Mouse (Mus musculus): ENCODE measurements around the gene Gm3055.
"Not testable (repeated sequence)": the region's sequence is repeated elsewhere in the genome, so short reads cannot be mapped to it uniquely, and the experiment has no call there.

- not testable (repeated sequence) for TF ChIP-seq GATA1 (IDR thresholded peaks at IDR 0.05; ENCODE audit: low read depth, low read length); CTCF (IDR thresholded peaks at IDR 0.05 in 2 of 3, conservative IDR thresholded peaks at IDR 0.05 in 1 of 3; ENCODE audit: control insufficient read depth in 1 of 3, insufficient read depth in 1 of 3, low read depth in 2 of 3, low read length in 3 of 3, poor library complexity in 1 of 3, severe bottlenecking in 1 of 3); POLR2AphosphoS5 (IDR thresholded peaks at IDR 0.05; ENCODE audit: borderline replicate concordance, low read depth, low read length); USF1 (IDR thresholded peaks at IDR 0.05; ENCODE audit: low read depth, low read length); MEF2A (IDR thresholded peaks at IDR 0.05; ENCODE audit: extremely low read depth, insufficient replicate concordance, low read depth, low read length, poor library complexity, severe bottlenecking); EP300 (IDR thresholded peaks at IDR 0.05; ENCODE audit: low read depth in 1 of 2, low read length in 2 of 2); POLR2A (IDR thresholded peaks at IDR 0.05; ENCODE audit: control insufficient read depth in 1 of 2, insufficient read depth in 1 of 2, low read depth in 1 of 2, low read length in 2 of 2, poor library complexity in 1 of 2); POLR2AphosphoS2 (IDR thresholded peaks at IDR 0.05; ENCODE audit: low read length); TAL1 (IDR thresholded peaks at IDR 0.05; ENCODE audit: low read length); NRF1 (IDR thresholded peaks at IDR 0.05; ENCODE audit: insufficient read depth, low read depth, low read length, poor library complexity, severe bottlenecking); CHD2 (IDR thresholded peaks at IDR 0.05; ENCODE audit: low read length); MAX (IDR thresholded peaks at IDR 0.05; ENCODE audit: low read length); JUND (IDR thresholded peaks at IDR 0.05; ENCODE audit: low read depth, low read length); KAT2A (conservative IDR thresholded peaks at IDR 0.05; ENCODE audit: low read depth, low read length)
Measured at GRCm38 (mm10) chr10:81811899-81812298, 40.9 kb upstream of the Gm3055 start, which contains the start of gene Gm4767.
